Comparison of ENCODE assay signal across 8 mouse cellular contexts in the genomic region with DNA sequence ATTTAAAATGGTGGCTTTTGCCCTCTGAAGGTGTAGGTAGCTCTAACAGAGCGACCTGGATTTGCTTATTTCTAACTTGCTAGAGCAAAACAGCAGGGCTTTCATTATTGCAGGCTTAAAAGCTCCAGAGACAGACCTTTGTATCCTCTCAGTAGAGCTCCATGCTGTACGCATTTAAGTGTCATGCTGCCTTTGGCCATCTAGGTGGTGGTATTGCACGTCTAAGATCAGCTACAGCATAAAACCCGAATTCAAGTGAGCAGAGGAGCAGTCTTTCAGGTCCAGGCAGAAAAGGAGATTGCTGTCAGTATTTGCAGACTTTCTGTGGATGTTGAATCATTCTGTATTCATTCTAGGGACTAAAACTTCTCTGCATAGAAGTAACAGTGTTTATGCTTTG. TPM values are rescaled to one million over a fixed set of nuclear protein-coding genes. Genes with fewer than 3 reads are reported as not detected.
DNase-seq lines count a peak whose midpoint lies in the region; ATAC-seq and TF ChIP-seq lines count a peak whose summit lies in the region.

No protein-coding gene starts in this region.

- H3K27ac ChIP-seq in forebrain, embryonic 10.5 days, result no peak overlapping the region
- H3K27ac ChIP-seq in forebrain, embryonic 11.5 days (ENCODE audit: low read depth, low read length), result no peak overlapping the region
- no peak overlapping the region for H3K27ac ChIP-seq in embryonic facial prominence, embryonic 15.5 days (replicated peaks)
- peak overlapping the region; percentile 94 for H3K27ac ChIP-seq in intestine, postnatal 0 days (ENCODE audit: low read depth, low read length)
- no peak overlapping the region for H3K27ac ChIP-seq in lung, embryonic 14.5 days (ENCODE audit: low read depth)

- no peak overlapping the region for H3K9ac ChIP-seq in forebrain, embryonic 11.5 days (ENCODE audit: low read length)
- H3K9ac ChIP-seq in embryonic facial prominence, embryonic 15.5 days, result no peak overlapping the region
- H3K9ac ChIP-seq in intestine, postnatal 0 days (ENCODE audit: low read depth, low read length), result no peak overlapping the region
- H3K9ac ChIP-seq in lung, embryonic 14.5 days, result no peak overlapping the region; the same call in 1 of the 2 replicates

- no peaks in the 10 kb centered on the region for H3K9me3 ChIP-seq in forebrain, embryonic 10.5 days
- H3K9me3 ChIP-seq in forebrain, embryonic 11.5 days (ENCODE audit: control insufficient read depth, low read length), result no peaks in the 10 kb centered on the region
- no peaks in the 10 kb centered on the region for H3K9me3 ChIP-seq in embryonic facial prominence, embryonic 15.5 days (replicated peaks)
- H3K9me3 ChIP-seq in intestine, postnatal 0 days (ENCODE audit: control insufficient read depth), result no peaks in the 10 kb centered on the region
- H3K9me3 ChIP-seq in lung, embryonic 14.5 days (ENCODE audit: low read depth, low read length), result no peaks in the 10 kb centered on the region

- no peak for ATAC-seq in forebrain, embryonic 11.5 days (replicated peaks; ENCODE audit: low FRiP score)
- peak; percentile 64; the same call in 1 of the 2 replicates for ATAC-seq in embryonic facial prominence, embryonic 15.5 days (ENCODE audit: insufficient number of reproducible peaks, low FRiP score, low TSS enrichment, low read depth)
- ATAC-seq in intestine, postnatal 0 days, result peak; percentile 39; the same call in 1 of the 2 replicates
- no peak for ATAC-seq in lung, embryonic 14.5 days (ENCODE audit: insufficient read depth)

- peak; percentile 27 for DNase-seq in forebrain, embryonic 10.5 days (ENCODE audit: extremely low spot score, low spot score)
- DNase-seq in forebrain, embryonic 11.5 days (ENCODE audit: low spot score), result no peak
- peak; percentile 82 for DNase-seq in 3T3-L1 (ENCODE audit: low read depth, low spot score)
- DNase-seq in adipocyte (ENCODE audit: low spot score), result peak; percentile 77
- DNase-seq in lung, embryonic 14.5 days, result peak; percentile 85
- peak; percentile 62 for DNase-seq in skeletal muscle tissue, adult 2 months (ENCODE audit: low read depth, low spot score)

- H3K4me3 ChIP-seq in forebrain, embryonic 10.5 days, result no peak overlapping the region
- no peak overlapping the region for H3K4me3 ChIP-seq in forebrain, embryonic 11.5 days (ENCODE audit: low read depth, low read length)
- H3K4me3 ChIP-seq in embryonic facial prominence, embryonic 15.5 days (replicated peaks), result no peak overlapping the region
- 0 out of 2 replicates have a peak overlapping the region, but pooled peaks have one; percentile 14 for H3K4me3 ChIP-seq in intestine, postnatal 0 days (ENCODE audit: low read depth, low read length)
- no peak overlapping the region for H3K4me3 ChIP-seq in lung, embryonic 14.5 days (ENCODE audit: low read depth, low read length)

- H3K4me1 ChIP-seq in forebrain, embryonic 10.5 days, result peaks cover 24% of the 10 kb centered on the region
- H3K4me1 ChIP-seq in forebrain, embryonic 11.5 days (replicated peaks; ENCODE audit: control insufficient read depth, insufficient read depth, low read length), result peaks cover 4% of the 10 kb centered on the region; the same call in 1 of the 2 replicates
- peaks cover 23% of the 10 kb centered on the region for H3K4me1 ChIP-seq in embryonic facial prominence, embryonic 15.5 days
- H3K4me1 ChIP-seq in intestine, postnatal 0 days (replicated peaks; ENCODE audit: control insufficient read depth, insufficient read depth, low read length), result 0 out of 2 replicates have a peak, but pooled peaks cover 5% of the 10 kb centered on the region
- H3K4me1 ChIP-seq in lung, embryonic 14.5 days (ENCODE audit: insufficient read depth), result 0 out of 2 replicates have a peak, but pooled peaks cover 2% of the 10 kb centered on the region

- peaks cover 57% of the 10 kb centered on the region for H3K36me3 ChIP-seq in forebrain, embryonic 10.5 days (replicated peaks)
- H3K36me3 ChIP-seq in forebrain, embryonic 11.5 days (ENCODE audit: control insufficient read depth, insufficient read depth, low read length), result no peaks in the 10 kb centered on the region; the same call in 1 of the 2 replicates
- H3K36me3 ChIP-seq in embryonic facial prominence, embryonic 15.5 days, result peaks cover 27% of the 10 kb centered on the region; the same call in 1 of the 2 replicates
- H3K36me3 ChIP-seq in intestine, postnatal 0 days (ENCODE audit: control insufficient read depth, insufficient read depth), result peaks cover 30% of the 10 kb centered on the region
- peaks cover 52% of the 10 kb centered on the region for H3K36me3 ChIP-seq in lung, embryonic 14.5 days (ENCODE audit: insufficient read depth)

- TF ChIP-seq CTCF in intestine, postnatal 0 days (IDR thresholded peaks at IDR 0.05; ENCODE audit: low read depth), result peak; percentile 84
- peak; percentile 74 for TF ChIP-seq CTCF in lung, embryonic 14.5 days (IDR thresholded peaks at IDR 0.05; ENCODE audit: low read depth)

- no peaks in the 10 kb centered on the region for H3K27me3 ChIP-seq in forebrain, embryonic 10.5 days (ENCODE audit: poor library complexity, severe bottlenecking)
- H3K27me3 ChIP-seq in forebrain, embryonic 11.5 days (ENCODE audit: control insufficient read depth, insufficient read depth, low read length), result no peaks in the 10 kb centered on the region
- no peaks in the 10 kb centered on the region for H3K27me3 ChIP-seq in embryonic facial prominence, embryonic 15.5 days
- H3K27me3 ChIP-seq in intestine, postnatal 0 days (replicated peaks; ENCODE audit: control insufficient read depth, insufficient read depth, low read length), result no peaks in the 10 kb centered on the region
- no peaks in the 10 kb centered on the region for H3K27me3 ChIP-seq in lung, embryonic 14.5 days (ENCODE audit: insufficient read depth, low read length)

- 30% methylated on average over 4 of the region's 4 CpGs for WGBS in forebrain, embryonic 10.5 days
- WGBS in forebrain, embryonic 11.5 days, result 25% methylated on average over 4 of the region's 4 CpGs
- WGBS in embryonic facial prominence, embryonic 15.5 days, result 11% methylated on average over 4 of the region's 4 CpGs
- 12% methylated on average over 4 of the region's 4 CpGs for WGBS in intestine, postnatal 0 days
- 24% methylated on average over 4 of the region's 4 CpGs for WGBS in lung, embryonic 14.5 days

- H3K4me2 ChIP-seq in forebrain, embryonic 11.5 days (ENCODE audit: low read depth, low read length, severe bottlenecking), result no peak overlapping the region
- H3K4me2 ChIP-seq in embryonic facial prominence, embryonic 15.5 days (replicated peaks), result no peak overlapping the region
- peak overlapping the region; percentile 64 for H3K4me2 ChIP-seq in intestine, postnatal 0 days (replicated peaks; ENCODE audit: low read depth)
- 0 out of 2 replicates have a peak overlapping the region, but pooled peaks have one; percentile 16 for H3K4me2 ChIP-seq in lung, embryonic 14.5 days

RNA-seq across cellular contexts. Expression of gene Tor1aip1, which starts 6.7 kb away (rescaled TPM):
- polyA plus RNA-seq in forebrain, embryonic 10.5 days (2016; fragmentation: Nextera tagmentation; extraction: Ambion mirVana), result 39.0 and 42.2 TPM in 2 replicates
- 36.0 and 39.5 TPM in 2 replicates for polyA plus RNA-seq in forebrain, embryonic 11.5 days (2014; fragmentation: Nextera tagmentation; extraction: Ambion mirVana)
- polyA plus RNA-seq in embryonic facial prominence, embryonic 15.5 days (2015; fragmentation: Nextera tagmentation; extraction: Ambion mirVana), result 45.1 and 47.8 TPM in 2 replicates
- 34.6 and 34.7 TPM in 2 replicates for polyA plus RNA-seq in intestine, postnatal 0 days (2015; fragmentation: Nextera tagmentation; extraction: Ambion mirVana)
- 45.9 and 47.6 TPM in 2 replicates for polyA plus RNA-seq in lung, embryonic 14.5 days (2014; fragmentation: Nextera tagmentation; extraction: Ambion mirVana)

RNA-seq across cellular contexts. Expression of gene Tor1aip2, which starts 7.8 kb away (rescaled TPM):
- polyA plus RNA-seq in forebrain, embryonic 10.5 days (2016; fragmentation: Nextera tagmentation; extraction: Ambion mirVana), result 104 and 108 TPM in 2 replicates
- 112 and 116 TPM in 2 replicates for polyA plus RNA-seq in forebrain, embryonic 11.5 days (2014; fragmentation: Nextera tagmentation; extraction: Ambion mirVana)
- 113 TPM in 2 replicates for polyA plus RNA-seq in embryonic facial prominence, embryonic 15.5 days (2015; fragmentation: Nextera tagmentation; extraction: Ambion mirVana)
- 129 and 142 TPM in 2 replicates for polyA plus RNA-seq in intestine, postnatal 0 days (2015; fragmentation: Nextera tagmentation; extraction: Ambion mirVana)
- 119 and 121 TPM in 2 replicates for polyA plus RNA-seq in lung, embryonic 14.5 days (2014; fragmentation: Nextera tagmentation; extraction: Ambion mirVana)

Comparison
In these comparisons a context has a peak if more than half of its experiments do, and no peak if none do; other contexts are left out.
1. ATAC-seq: peak in embryonic facial prominence, embryonic 15.5 days (single experiment) and intestine, postnatal 0 days (single experiment); none in forebrain, embryonic 11.5 days (single experiment) and lung, embryonic 14.5 days (single experiment).
2. H3K4me2 ChIP-seq: peak in intestine, postnatal 0 days (single experiment) and lung, embryonic 14.5 days (single experiment); none in forebrain, embryonic 11.5 days (single experiment) and embryonic facial prominence, embryonic 15.5 days (single experiment).